Mouse (Mus musculus) CH12.LX (cell line): Measurements from ENCODE around the gene Mmp10. TPM values are rescaled to one million over a fixed set of nuclear protein-coding genes. Genes with fewer than 3 reads are reported as not detected.

Experiments
- DNase-seq: peaks from one replicate; pipeline ENCODE4 v3.0.0-alpha.2; 2013; ENCODE audit errors: extremely low read depth
- H3K27ac ChIP-seq: 2 replicates; pipeline ENCODE4 v1.5.1; 2012; ENCODE audit warnings: low read depth, mild to moderate bottlenecking, control low read depth, moderate library complexity; ENCODE audit not compliant: insufficient read depth
- H3K27me3 ChIP-seq: replicated peaks from 2 replicates; pipeline ENCODE3; 2012; ENCODE audit warnings: inconsistent platforms
- H3K36me3 ChIP-seq, 2 experiments: replicated peaks in 1 of 2; 2 replicates each; pipeline versions ENCODE3 to v1.6.1; 2012; ENCODE audit warnings: inconsistent platforms in 1 of 2, low read length in 1 of 2, mild to moderate bottlenecking in 1 of 2, mixed read lengths in 1 of 2, moderate library complexity in 1 of 2; ENCODE audit not compliant: control insufficient read depth in 1 of 2, insufficient read depth in 1 of 2
- H3K4me1 ChIP-seq, 2 experiments: 2 replicates each; pipeline ENCODE4 v1.6.1; 2012; ENCODE audit warnings: inconsistent platforms in 1 of 2, moderate library complexity in 1 of 2; ENCODE audit not compliant: insufficient read depth in 2 of 2, control insufficient read depth in 1 of 2
- H3K4me2 ChIP-seq: 2 replicates; pipeline ENCODE4 v1.6.1; 2012; ENCODE audit warnings: low read depth, mild to moderate bottlenecking, control low read depth; ENCODE audit not compliant: poor library complexity, insufficient read depth, severe bottlenecking
- H3K4me3 ChIP-seq, 3 experiments: fragments of 150-350 bp in 1 of 3; sonication (generic) in 1 of 3; replicated peaks in 1 of 3; 2 replicates each; pipeline versions ENCODE3 to v1.5.1; 2011 to 2012; ENCODE audit warnings: low read depth in 2 of 3, low read length in 2 of 3, mild to moderate bottlenecking in 2 of 3, moderate library complexity in 2 of 3, control low read depth in 1 of 3, improper control_type of control experiment in 1 of 3, inconsistent platforms in 1 of 3, mixed read lengths in 1 of 3; ENCODE audit not compliant: poor library complexity in 1 of 3
- H3K79me2 ChIP-seq: replicated peaks from 2 replicates; pipeline ENCODE4 v1.6.1; 2012; ENCODE audit warnings: mild to moderate bottlenecking, moderate library complexity; ENCODE audit not compliant: control insufficient read depth, poor library complexity, insufficient read depth, severe bottlenecking; ENCODE audit errors: extremely low read depth
- H3K9ac ChIP-seq: 2 replicates; pipeline ENCODE4 v1.6.1; 2012; ENCODE audit warnings: low read depth, mild to moderate bottlenecking, control low read depth, moderate library complexity; ENCODE audit not compliant: insufficient read depth
- H3K9me3 ChIP-seq: replicated peaks from 2 replicates; pipeline ENCODE3; 2012; ENCODE audit warnings: low read length, inconsistent platforms, mixed read lengths
- BHLHE40 ChIP-seq: IDR thresholded peaks from 2 replicates; pipeline ENCODE4 v1.6.1; 2011; ENCODE audit warnings: mild to moderate bottlenecking, low read depth, low read length, improper control_type of control experiment
- CHD2 ChIP-seq: IDR thresholded peaks from 2 replicates; pipeline ENCODE4 v1.6.1; 2011; ENCODE audit warnings: low read length, improper control_type of control experiment
- CTCF ChIP-seq, 2 experiments: IDR thresholded peaks in 1 of 2; conservative IDR thresholded peaks in 1 of 2; 2 replicates each; pipeline ENCODE4 v1.5.1; 2011 to 2012; ENCODE audit warnings: low read depth in 2 of 2, low read length in 2 of 2, improper control_type of control experiment in 1 of 2, inconsistent platforms in 1 of 2, mild to moderate bottlenecking in 1 of 2, moderate library complexity in 1 of 2
- E2F4 ChIP-seq: IDR thresholded peaks from 2 replicates; pipeline ENCODE4 v1.6.1; 2011; ENCODE audit warnings: low read depth, low read length, improper control_type of control experiment; ENCODE audit not compliant: insufficient replicate concordance
- ELF1 ChIP-seq: IDR thresholded peaks from 2 replicates; pipeline ENCODE4 v1.6.1; 2014; ENCODE audit warnings: low read depth, mild to moderate bottlenecking, inconsistent platforms, low read length, improper control_type of control experiment
- ETS1 ChIP-seq: conservative IDR thresholded peaks from 2 replicates; pipeline ENCODE4 v1.6.1; 2012; ENCODE audit warnings: low read depth, mild to moderate bottlenecking, inconsistent platforms, low read length, improper control_type of control experiment, moderate library complexity
- GABPA ChIP-seq: IDR thresholded peaks from 2 replicates; pipeline ENCODE4 v1.6.1; 2012; ENCODE audit warnings: low read depth, low read length, improper control_type of control experiment, inconsistent platforms; ENCODE audit not compliant: insufficient replicate concordance
- IRF4 ChIP-seq: IDR thresholded peaks from 2 replicates; pipeline ENCODE4 v1.6.1; 2014; ENCODE audit warnings: low read depth, mild to moderate bottlenecking, inconsistent platforms, low read length, improper control_type of control experiment
- JUN ChIP-seq: IDR thresholded peaks from 2 replicates; pipeline ENCODE4 v1.6.1; 2011; ENCODE audit warnings: low read depth, mild to moderate bottlenecking, low read length, improper control_type of control experiment, moderate library complexity; ENCODE audit not compliant: insufficient read depth
- JUND ChIP-seq: conservative IDR thresholded peaks from 2 replicates; pipeline ENCODE4 v1.6.1; 2011; ENCODE audit warnings: low read depth, low read length, improper control_type of control experiment
- KAT2A ChIP-seq: IDR thresholded peaks from 2 replicates; pipeline ENCODE4 v1.6.1; 2012; ENCODE audit warnings: low read length, improper control_type of control experiment, inconsistent platforms; ENCODE audit not compliant: insufficient replicate concordance
- MAFK ChIP-seq: IDR thresholded peaks from 2 replicates; pipeline ENCODE4 v1.6.1; 2011; ENCODE audit warnings: low read length, improper control_type of control experiment; ENCODE audit not compliant: insufficient replicate concordance
- MAZ ChIP-seq: IDR thresholded peaks from 2 replicates; pipeline ENCODE4 v1.6.1; 2012; ENCODE audit warnings: low read depth, mild to moderate bottlenecking, inconsistent platforms, low read length, improper control_type of control experiment, moderate library complexity
- MYC ChIP-seq: IDR thresholded peaks from 2 replicates; pipeline ENCODE4 v1.6.1; 2011; ENCODE audit warnings: low read depth, mild to moderate bottlenecking, improper control_type of control experiment, low read length
- NRF1 ChIP-seq: IDR thresholded peaks from 2 replicates; pipeline ENCODE4 v1.6.1; 2014; ENCODE audit warnings: low read depth, mild to moderate bottlenecking, inconsistent platforms, low read length, improper control_type of control experiment, moderate library complexity
- POLR2A ChIP-seq: IDR thresholded peaks from 2 replicates; pipeline ENCODE4 v1.6.1; 2011; ENCODE audit warnings: low read depth, mild to moderate bottlenecking, improper control_type of control experiment, low read length
- RAD21 ChIP-seq: IDR thresholded peaks from 2 replicates; pipeline ENCODE4 v1.6.1; 2011; ENCODE audit warnings: low read depth, mild to moderate bottlenecking, low read length, improper control_type of control experiment, moderate library complexity
- SIN3A ChIP-seq: IDR thresholded peaks from 2 replicates; pipeline ENCODE4 v1.6.1; 2012; ENCODE audit warnings: low read length, improper control_type of control experiment, inconsistent platforms
- SMC3 ChIP-seq: IDR thresholded peaks from 2 replicates; pipeline ENCODE4 v1.6.1; 2011; ENCODE audit warnings: low read depth, low read length, improper control_type of control experiment
- TBP ChIP-seq: conservative IDR thresholded peaks from 2 replicates; pipeline ENCODE4 v1.6.1; 2011; ENCODE audit warnings: low read depth, low read length, improper control_type of control experiment
- TCF12 ChIP-seq: IDR thresholded peaks from 2 replicates; pipeline ENCODE4 v1.6.1; 2014; ENCODE audit warnings: low read depth, mild to moderate bottlenecking, inconsistent platforms, low read length, improper control_type of control experiment
- USF1 ChIP-seq: IDR thresholded peaks from 2 replicates; pipeline ENCODE4 v1.6.1; 2014; ENCODE audit warnings: low read depth, mild to moderate bottlenecking, inconsistent platforms, low read length, improper control_type of control experiment
- ZC3H11A ChIP-seq: IDR thresholded peaks from 2 replicates; pipeline ENCODE4 v1.6.1; 2012; ENCODE audit warnings: low read depth, mild to moderate bottlenecking, inconsistent platforms, low read length, improper control_type of control experiment
- ZMIZ1 ChIP-seq: IDR thresholded peaks from 2 replicates; pipeline ENCODE4 v1.6.1; 2012; ENCODE audit warnings: low read depth, mild to moderate bottlenecking, inconsistent platforms, low read length, improper control_type of control experiment
- ZNF384 ChIP-seq: IDR thresholded peaks from 2 replicates; pipeline ENCODE4 v1.6.1; 2012; ENCODE audit warnings: low read depth, low read length, improper control_type of control experiment, inconsistent platforms
- dilution Hi-C: fragments of 300-500 bp; cut with MboI; formaldehyde crosslinking; loops from 2 replicates; pipeline ENCODE4 v1.14.3; 2020; ENCODE audit warnings: low sequenced_read_pairs; ENCODE audit not compliant: extremely low pct_unique_long_range_greater_than_20kb, extremely low pct_ligation_motif_present
- in situ Hi-C: fragments of 300-500 bp; cut with MboI; formaldehyde crosslinking; loops from 3 replicates; pipeline ENCODE4 v1.14.3; 2019; ENCODE audit warnings: low sequenced_read_pairs, low pct_ligation_motif_present, low pct_unique_long_range_greater_than_20kb, mixed read lengths
- polyA plus RNA-seq: library from polyadenylated mRNA; unstranded; fragments of >175 nt; gene quantifications from 2 replicates; pipeline ENCODE4 v1.2.1, GENCODE M21; 2012; ENCODE audit warnings: low read depth; ENCODE audit not compliant: insufficient read length
- total RNA-seq, 2 experiments: library from RNA; depleted of rRNA; stranded (reverse); fragments of 300-350 nt in 1 of 2; fragments of >200 nt in 1 of 2; gene quantifications; 2 replicates each; pipeline ENCODE4 v1.2.3; 2012 to 2014

Mmp10 gene
- total and polyA plus RNA-seq, 3 experiments = 1.4 to 4.2 (median 1.9) TPM

- no peaks in the 10 kb centered on the region for H3K79me2 ChIP-seq
- H3K27ac ChIP-seq = no peak overlapping the region
- H3K4me2 ChIP-seq = no peak overlapping the region
- H3K4me3 ChIP-seq = no peak overlapping the region
- H3K9ac ChIP-seq = no peak overlapping the region
- H3K27me3 ChIP-seq = no peaks in the 10 kb centered on the region
- dilution Hi-C loops (no loop called here), in situ Hi-C loops (no loop called here)
- TF ChIP-seq POLR2A = no peak
- H3K4me1 ChIP-seq = no peaks in the 10 kb centered on the region
- H3K36me3 ChIP-seq = no peaks in the 10 kb centered on the region
- DNase-seq = no peak
- no peaks in the 10 kb centered on the region for H3K9me3 ChIP-seq
Measured at GRCm38 (mm10) chr9:7526255-7526940, 24.2 kb downstream of the Mmp10 start.

GRCm38 (mm10) chr9:7542763-7543162, 40.6 kb downstream of the Mmp10 start:
- DNase-seq = no peak
- in situ Hi-C loops = no loop called here
- H3K79me2 ChIP-seq = no peaks in the 10 kb centered on the region
- dilution Hi-C loops = no loop called here
- no peak overlapping the region for H3K4me2 ChIP-seq
- no peaks in the 10 kb centered on the region for H3K9me3 ChIP-seq
- no peak overlapping the region for H3K27ac ChIP-seq
- H3K9ac ChIP-seq = no peak overlapping the region
- TF ChIP-seq RAD21 (peak; percentile 69), ETS1 (no peak), SMC3 (peak; percentile 58), POLR2A (no peak), JUN (no peak), MAZ (no peak), ZNF384 (no peak), GABPA (no peak), ZC3H11A (peak; percentile 48), CTCF (conservative IDR thresholded peaks at IDR 0.05 in 1 of 2, IDR thresholded peaks at IDR 0.05 in 1 of 2; ENCODE audit: low read depth in 2 of 2, low read length in 2 of 2) (peak in 1 of 2 experiments; percentile 59; a peak in 2 of 4 replicates), E2F4 (no peak)
- no peaks in the 10 kb centered on the region for H3K27me3 ChIP-seq
- H3K4me3 ChIP-seq = no peak overlapping the region
- no peaks in the 10 kb centered on the region for H3K36me3 ChIP-seq
- peaks cover 0 to 2% of the 10 kb centered on the region in 2 experiments; a peak in 1 of 4 replicates for H3K4me1 ChIP-seq

- Histone ChIP-seq H3K27ac (no peak overlapping the region), H3K79me2 (no peaks in the 10 kb centered on the region), H3K9me3 (no peaks in the 10 kb centered on the region), H3K4me2 (no peak overlapping the region), H3K4me3 (no peak overlapping the region), H3K27me3 (no peaks in the 10 kb centered on the region), H3K9ac (no peak overlapping the region), H3K4me1 (peaks cover 0 to 2% of the 10 kb centered on the region in 2 experiments; a peak in 1 of 4 replicates), H3K36me3 (no peaks in the 10 kb centered on the region)
- dilution Hi-C loops (no loop called here), in situ Hi-C loops (no loop called here)
- no peak for DNase-seq
- no peak for TF ChIP-seq ELF1
- no peak for TF ChIP-seq CHD2
- no peak for TF ChIP-seq RAD21
- TF ChIP-seq ZMIZ1 = no peak
- TF ChIP-seq ZNF384 = no peak
- TF ChIP-seq MYC = no peak
- TF ChIP-seq SIN3A = no peak
- no peak for TF ChIP-seq JUND
- no peak for TF ChIP-seq TBP
- no peak for TF ChIP-seq KAT2A
- no peak for TF ChIP-seq USF1
- TF ChIP-seq IRF4 = no peak
- TF ChIP-seq TCF12 = no peak
- no peak for TF ChIP-seq BHLHE40
- no peak for TF ChIP-seq JUN
- no peak for TF ChIP-seq NRF1
- TF ChIP-seq MAFK = no peak
Measured at GRCm38 (mm10) chr9:7544923-7545457, 42.8 kb downstream of the Mmp10 start.
